Mouse (Mus musculus): ENCODE results near the gene Il18rap. TPM values are rescaled to one million over a fixed set of nuclear protein-coding genes. Genes with fewer than 3 reads are reported as not detected.

Il18rap gene
- total RNA-seq (2021), result under 1 TPM; 0.08 to 0.17 TPM
- long read RNA-seq, partial matches to known transcripts, result 2 of 3 reads
- long read RNA-seq, other reads (novel, unspliced or antisense), result 1 of 3 reads

DNA sequence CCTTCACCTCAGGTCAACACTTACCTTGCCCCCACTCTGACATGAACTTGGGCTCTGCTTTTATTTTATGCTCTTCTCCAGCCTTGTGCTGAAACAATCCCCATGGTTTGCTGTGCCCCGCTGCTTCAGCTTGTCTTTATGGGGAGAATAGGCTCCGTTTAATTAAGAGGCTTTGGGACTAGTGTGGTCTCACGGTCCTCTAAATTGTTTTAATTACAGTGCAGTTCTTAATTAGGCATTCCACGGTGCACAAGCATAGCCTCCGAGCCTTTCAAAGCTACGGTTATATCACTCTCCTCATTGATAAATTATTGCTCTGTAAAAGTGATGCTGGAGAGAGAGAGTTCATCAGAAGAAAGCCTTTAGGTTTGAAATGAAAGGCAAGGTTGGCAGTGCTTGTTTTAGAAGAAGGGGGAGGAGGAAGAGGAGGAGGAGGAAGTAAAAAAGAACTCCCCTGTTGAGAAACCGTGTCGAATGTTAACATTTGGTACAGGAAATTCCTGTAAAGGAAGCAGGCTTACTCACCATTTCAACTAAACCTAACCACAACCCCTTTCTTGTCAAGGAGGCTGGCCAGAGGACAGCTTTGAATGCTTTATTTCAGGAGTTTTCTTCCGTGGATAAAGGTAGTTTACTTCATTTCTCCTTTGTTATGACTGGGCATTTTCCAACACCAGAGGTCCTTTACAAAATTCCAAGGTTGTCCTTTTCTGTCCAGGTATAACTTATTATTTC lies at the start of gene Il18rap:
Gene Il18rap (plus strand): TSS at position 512 of the 735 bp plus-strand sequence.
- no peak for DNase-seq (ENCODE audit: low spot score in 2 of 2)

DNA sequence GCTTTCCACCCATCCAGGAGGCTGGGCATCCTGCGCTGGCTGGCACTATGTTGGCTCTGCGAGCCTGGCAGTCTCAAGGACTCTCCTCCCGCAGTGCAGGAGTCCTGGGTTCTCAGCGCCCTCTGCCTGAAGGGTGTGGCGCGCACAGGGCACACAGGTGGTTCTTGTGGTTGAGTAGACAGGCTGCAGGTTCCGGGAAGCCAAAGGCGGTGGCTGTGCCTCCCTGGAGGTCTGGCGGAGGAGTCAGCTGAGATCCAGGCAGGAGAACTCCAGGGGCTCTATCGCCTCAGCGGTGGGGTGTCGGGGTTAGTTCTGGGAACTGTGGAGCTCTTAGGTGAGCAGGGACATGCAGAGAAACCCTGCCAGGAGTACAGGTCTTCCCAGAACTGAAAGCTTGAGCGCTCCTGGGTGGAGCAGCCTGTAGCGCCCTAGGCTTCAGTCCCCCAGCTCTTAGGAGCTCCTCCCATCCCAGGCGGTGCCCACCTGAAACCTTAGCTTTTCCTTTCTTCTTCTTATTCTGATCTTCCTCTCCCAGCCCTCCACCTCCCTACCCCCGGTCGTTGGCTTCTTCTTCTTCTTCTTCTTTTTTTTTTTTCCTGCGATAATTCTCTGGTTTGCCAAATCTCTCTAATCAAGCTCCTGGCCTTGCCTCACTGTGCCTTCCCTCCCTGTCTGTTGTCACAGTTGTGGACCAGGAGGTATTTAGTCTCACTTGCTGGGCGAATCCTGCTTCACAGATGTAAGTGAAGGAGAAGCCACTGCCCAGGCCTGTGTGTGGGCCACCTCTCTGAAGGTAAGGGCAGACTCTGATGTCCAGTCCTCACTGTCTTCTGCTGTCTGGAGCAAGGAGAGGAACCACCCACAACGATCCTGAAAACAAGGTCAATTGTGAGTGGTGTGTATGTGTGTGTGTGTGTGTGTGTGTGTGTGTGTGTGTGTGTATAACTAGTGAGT lies 49.4 kb upstream of the Il18rap start, which contains the start of gene Il18r1:
Gene Il18r1 (plus strand): TSS at position 76 of the 954 bp plus-strand sequence.
- no peak for DNase-seq (ENCODE audit: low spot score in 2 of 2)

DNA sequence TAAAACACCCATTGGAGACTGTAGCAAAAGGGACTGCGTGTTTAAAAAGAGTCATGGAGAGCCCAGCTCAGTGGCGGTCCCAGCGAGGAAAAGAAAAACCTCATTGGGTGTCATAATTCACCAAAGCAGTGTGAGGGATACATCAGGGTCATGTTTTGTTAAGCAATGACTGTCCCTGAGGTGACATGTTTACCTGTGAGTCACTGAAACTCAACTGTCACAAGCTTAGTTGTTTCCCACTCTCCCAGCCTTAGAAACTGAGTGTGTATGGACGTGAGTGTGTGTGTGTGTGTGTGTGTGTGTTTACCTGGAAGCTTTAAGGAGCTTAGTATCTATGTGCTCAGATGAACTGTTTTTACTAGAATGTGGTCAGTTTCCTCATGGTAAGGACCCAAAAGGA lies 47.9 kb upstream of the Il18rap start:
- DNase-seq (ENCODE audit: low spot score in 2 of 2), result no peak

DNA sequence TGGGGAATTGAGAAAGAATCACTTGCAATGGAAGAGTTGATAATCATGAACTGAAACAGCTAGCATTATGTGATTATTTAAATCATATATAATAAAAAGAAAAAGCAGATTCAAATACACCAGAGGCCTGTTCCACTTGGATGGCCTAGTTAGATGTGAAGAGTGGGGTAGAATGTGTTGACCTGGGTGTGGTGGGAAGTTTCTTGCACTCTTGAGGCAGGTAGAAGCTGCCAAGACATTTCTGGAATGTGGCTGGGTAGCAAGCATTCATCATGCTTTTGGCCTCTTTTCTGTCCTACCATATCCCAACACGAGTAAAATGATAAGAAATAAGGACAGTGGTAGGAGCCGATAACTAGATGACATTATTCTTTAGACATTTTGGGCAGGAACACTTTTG lies 46.4 kb upstream of the Il18rap start:
- DNase-seq (ENCODE audit: low spot score in 2 of 2), result no peak

DNA sequence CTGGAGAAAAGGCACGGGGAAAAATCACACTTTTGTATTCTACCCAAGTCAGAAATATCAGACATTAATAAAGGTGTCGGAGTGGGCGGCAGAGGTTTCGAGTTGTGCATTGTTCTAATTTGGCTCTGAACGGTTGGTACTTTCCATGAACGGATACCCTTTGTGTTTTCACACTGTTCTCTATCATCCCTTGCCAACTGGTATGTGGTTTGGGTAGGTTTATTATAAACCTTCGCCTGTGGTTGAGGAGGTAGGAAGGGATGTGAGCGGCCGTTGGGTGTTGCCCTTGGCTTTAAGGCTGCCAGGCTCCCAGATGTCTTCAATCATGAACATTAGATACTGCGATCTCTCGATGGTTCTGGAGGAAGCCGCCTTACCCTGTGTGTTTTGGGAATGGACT lies 45.3 kb upstream of the Il18rap start:
- no peak for DNase-seq (ENCODE audit: low spot score in 2 of 2)

DNA sequence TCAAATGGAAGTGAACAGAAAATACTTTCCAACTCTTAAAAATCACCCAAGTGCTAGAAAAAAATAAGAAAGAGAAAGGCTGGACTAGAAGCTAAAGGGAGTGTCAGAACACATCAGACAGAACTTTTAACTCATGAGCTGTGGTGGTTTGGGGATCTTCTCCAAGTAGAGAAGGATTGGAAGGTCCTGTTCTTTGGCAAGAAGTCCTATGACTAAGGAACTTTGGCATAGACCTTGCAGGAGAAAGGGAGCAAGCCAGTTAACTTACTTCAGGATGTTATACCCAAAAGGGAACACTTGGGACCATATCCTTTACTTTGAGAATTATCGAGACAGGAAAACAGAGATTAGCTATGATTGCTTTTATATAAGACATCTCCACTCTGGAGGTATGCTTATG lies 42.8 kb upstream of the Il18rap start:
- no peak for DNase-seq (ENCODE audit: low spot score in 2 of 2)

DNA sequence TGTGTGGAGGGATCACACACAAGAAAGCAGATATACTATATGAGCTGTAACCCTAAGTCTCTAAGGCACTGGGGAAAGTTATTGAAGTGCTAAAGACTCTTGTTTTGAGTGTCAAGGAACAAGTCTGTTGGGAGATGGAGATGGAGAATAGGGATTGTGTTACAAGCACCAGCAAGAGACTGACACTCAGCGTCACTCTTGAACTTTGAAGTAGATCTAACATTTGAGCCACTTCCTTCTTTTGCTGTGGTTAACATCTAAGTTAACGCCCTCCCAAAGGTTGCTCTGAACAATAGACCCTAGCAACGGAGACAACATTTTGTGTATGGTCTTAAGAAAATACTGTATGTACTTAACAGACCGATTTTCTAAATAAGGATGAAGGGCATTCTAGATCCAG lies 41.5 kb upstream of the Il18rap start:
- no peak for DNase-seq (ENCODE audit: low spot score in 2 of 2)

DNA sequence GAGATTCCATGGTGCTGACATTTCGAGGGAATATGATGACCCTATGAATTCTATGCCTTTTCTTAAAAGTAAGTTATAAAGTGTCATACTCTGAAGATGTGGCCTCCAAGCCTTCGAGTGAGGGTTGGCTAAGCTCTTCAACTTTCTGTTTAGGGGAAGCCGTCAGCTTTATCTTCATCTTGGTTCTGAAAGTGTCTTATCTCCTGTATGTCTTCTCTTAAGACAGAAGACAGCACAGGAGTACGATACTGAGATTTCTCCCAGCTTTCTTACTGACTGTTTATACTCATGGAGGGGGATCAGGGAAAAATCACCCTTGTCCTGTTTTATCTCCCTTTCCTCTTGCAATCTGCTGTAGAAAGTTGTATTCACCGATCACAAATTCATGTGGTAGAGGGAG lies 40.8 kb upstream of the Il18rap start:
- no peak for DNase-seq (ENCODE audit: low spot score in 2 of 2)

DNA sequence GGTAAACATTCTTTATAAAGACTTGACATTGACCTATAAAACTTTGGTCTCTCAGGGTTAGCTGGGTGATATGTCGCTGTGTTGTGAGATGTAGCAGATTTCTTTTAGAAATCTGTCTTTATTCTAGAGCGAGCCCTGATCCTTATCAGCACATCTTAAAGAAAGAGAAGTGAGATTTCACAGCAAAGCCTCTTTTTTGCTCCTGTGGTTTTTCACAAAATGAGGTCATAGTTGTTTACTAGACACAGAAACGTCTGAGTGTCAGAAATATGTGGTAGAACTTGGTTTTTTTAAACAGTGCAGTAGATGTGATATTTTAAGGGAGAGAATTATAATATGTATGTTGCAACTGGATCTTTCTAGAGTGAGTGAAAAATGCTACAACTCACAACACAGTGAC lies 39.5 kb upstream of the Il18rap start:
- no peak for DNase-seq (ENCODE audit: low spot score in 2 of 2)

DNA sequence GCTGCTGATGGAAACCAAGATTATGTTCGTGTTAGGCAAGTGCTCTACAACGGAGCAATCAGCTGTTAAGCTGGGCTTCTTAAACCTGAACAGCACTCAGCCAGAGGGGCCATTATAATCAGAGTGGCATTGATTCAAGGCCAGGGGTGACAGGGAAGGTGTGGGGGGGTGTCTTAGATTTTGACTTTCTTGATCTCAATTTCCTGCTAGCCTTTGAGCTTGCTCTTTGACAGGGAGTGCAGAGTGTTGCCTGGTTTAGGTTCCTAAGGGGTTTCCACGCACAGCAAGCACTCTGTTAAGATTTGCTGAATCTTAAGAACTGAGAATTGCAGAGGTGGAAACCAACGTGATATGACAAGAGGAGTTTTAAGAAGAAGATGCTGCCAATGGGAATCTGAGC lies 38.4 kb upstream of the Il18rap start:
- no peak for DNase-seq (ENCODE audit: low spot score in 2 of 2)

DNA sequence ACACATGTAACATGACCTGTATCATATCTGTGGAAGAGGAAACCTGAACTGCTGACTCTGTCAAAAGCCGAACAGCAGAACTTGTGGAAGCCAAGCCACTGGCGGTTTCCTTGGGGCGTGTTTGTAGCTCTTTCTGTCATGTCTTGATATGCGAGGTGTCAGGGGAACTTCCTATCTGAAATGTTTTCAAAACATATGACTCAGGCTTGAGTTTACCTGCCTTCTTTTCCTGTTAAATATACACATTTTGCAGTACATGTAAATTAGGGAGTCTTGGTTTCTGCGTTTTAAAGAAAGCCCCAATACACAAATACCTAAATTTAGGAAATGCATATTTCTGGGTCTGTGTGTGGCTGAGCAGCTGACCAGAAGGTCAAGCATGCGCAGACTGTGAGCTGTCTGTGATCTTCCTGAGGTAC lies 35.6 kb upstream of the Il18rap start:
- no peak for DNase-seq (ENCODE audit: low spot score in 2 of 2)

DNA sequence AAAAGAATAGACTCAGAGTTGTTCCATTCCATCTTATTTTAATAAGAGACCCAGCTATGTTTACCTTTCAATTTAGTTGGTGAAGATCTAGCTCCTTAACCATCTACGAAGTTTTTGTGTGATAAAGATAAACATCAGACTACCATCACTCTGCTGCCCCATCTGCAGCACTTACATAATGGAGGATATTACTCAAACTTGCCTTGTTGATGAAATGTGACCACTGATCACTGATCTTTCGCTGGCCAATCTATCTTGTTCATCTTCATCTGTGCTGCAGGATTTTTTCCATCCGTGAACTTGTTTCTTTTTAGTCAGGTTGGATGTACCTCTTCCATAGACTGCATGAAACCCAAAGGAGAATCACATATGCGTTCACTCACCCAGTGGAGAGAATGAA lies 20.6 kb upstream of the Il18rap start:
- DNase-seq (ENCODE audit: low spot score in 2 of 2), result no peak

DNA sequence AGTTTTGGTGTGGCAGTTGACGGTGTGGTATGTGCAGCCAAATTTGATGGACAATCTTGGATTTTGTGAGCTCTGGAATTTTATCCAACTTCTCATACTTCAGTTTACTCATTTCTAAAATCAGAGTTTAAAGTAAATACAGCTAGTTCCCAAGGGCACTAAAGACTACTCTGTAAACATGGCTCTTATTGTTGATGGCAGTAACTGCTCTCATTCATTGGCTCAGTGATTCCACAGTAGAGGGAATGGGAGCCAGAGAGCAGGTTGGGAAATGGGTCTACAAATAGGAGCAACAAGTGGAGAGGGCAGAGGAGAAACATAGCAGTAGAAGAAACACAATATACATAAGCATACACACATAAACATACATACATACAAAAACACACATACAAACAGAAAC lies 15.5 kb upstream of the Il18rap start:
- no peak for DNase-seq (ENCODE audit: low spot score in 2 of 2)

DNA sequence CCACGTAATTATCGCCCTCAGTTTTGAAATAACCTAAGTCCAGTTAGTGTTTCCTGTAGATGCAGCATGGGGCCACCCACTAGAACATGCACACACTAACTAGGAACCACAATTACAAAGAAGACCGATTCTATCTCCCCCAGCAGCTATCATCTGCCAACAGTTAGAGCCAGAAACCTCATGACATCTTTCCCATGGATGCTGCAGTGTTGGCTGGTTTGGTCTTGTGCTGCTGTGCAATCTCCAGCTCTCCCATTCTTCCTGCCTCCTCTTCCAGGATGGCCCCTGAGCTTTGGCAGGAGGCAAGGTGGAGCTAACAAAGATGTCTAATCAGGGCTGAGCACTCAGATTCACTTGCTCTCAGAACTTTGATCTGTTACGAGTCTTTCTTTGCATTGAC lies 14.0 kb upstream of the Il18rap start:
- DNase-seq (ENCODE audit: low spot score in 2 of 2), result no peak

DNA sequence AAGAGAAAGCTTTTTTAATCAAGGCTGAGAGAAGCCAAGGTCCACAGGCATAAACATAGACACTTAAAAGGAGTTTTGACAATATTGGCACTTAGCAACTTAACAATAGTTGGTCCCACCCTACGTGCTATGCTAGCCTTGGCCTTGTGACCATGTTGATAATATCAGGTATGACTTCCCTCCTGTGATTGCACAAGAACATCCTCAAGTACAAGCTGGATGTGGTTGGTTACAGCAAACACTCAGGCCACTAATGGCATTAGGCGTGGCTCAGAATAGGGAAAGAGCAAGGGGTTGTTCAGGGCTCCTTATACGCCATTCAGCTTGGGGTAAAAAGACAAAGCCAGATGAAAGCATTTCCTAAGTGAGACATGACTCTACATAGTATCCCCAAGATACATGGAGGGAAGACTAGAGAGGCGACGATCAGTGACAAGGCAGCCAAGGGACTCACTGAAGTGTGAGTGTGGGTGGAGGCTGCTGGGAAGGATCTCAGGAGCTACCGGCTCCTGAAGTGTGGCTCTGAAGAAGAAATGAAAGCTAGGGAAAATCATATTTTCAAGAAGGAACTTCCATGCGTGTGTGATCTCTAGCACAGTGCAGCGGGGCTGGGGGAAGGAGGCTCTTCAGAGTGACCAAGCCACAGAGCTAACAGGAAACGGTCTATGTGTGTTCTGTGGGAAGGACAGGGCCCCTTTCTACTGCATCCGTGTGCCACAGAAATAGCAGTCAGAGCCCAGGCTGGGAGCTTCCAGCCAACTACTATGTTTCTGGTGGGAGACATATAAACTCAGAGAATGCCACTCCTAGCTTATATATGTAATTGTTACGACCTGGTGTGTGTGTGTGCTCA lies 13.4 kb upstream of the Il18rap start:
- DNase-seq (ENCODE audit: low spot score in 2 of 2), result no peak

DNA sequence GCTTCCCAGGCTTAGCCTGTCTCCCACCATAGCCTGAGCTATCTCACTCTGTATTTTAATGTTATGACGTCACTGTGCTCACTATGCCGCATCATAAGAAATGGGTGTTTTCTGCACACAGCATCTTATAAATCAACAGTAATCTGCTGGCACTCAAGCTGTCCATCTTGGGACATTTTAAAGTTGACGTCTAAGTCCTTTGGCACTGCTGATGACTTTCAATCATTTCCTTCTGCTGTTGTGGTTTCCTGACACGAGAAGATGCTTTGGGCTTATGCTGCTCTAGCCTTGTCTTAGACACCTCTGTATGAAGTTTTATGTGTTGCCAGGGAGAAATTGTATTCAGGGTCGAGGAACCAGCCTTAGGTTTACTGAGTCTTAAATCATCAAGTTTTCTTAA lies 10.6 kb upstream of the Il18rap start:
- no peak for DNase-seq (ENCODE audit: low spot score in 2 of 2)

DNA sequence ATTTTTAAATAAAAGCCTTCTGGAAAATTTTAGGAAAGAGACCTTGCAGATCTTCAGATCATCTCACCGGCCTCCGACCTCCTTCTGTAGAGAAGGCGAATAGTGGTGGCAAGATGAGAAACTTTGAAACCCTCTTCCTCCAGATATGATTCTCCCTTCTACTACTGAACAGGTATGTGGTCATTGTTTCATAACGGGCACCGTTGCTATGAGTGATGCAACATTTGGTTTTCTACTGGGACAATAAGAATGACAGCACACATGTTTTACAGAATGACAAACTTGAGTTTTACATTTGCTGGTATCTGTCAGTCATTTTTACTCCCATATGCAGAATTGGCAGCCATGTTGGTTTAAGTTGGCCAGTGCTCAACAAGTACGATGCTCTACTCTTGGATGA lies 1.2 kb downstream of the Il18rap start:
- no peak for DNase-seq (ENCODE audit: low spot score in 2 of 2)

DNA sequence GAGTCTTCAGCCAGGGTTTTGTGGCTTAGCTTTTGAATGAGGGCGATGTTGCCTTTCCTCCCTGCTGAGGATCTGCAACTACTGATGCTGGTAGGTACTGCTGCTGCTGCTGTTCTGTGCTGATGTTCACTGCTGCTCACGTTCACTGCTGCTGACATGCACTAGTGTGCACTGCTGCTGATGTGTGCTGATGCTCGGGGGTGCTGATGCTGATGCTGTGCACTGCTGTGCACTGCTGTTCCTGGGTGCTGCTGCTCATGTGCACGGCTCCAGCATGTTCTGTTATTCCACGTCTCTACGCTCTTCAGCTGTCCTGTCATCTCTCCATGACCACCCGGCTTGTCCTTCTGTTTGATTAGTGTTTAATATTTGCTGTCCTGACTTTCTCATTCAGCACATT lies 7.8 kb downstream of the Il18rap start:
- no peak for DNase-seq (ENCODE audit: low spot score in 2 of 2)

DNA sequence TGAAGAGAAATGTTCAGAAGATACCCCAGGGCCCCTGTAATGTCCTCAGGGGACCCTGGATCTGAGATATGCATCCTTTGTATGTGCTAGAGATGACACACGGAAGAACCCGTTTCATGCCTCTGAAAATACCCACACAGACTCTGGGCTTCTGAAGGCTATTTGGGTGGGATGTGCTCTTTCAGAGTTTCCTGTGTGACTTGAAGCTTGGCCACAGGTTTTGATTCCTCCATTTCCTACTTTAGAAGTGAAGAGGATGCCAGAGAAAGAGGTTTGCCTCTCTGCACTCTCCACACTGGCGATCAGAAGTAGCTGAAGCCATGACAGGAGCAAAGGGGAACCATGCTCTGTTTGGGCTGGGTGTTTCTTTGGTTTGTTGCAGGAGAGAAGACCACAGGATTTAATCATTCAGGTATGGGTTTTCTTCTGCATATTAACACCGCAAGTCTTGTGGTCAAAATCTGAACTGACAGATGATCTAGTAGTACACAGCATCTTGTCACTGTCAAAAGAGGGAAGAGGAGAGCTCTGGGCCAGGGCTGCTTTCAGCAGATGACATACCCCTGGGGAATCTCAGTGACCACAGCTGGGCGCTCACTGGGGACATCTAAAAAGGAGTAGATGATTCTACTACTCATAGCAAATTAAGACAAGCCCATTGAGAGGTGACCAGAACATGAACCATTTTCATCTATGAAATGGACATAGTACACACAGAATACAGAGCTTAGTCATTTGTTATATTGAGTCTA lies 9.0 kb downstream of the Il18rap start:
- no peak for DNase-seq (ENCODE audit: low spot score in 2 of 2)

DNA sequence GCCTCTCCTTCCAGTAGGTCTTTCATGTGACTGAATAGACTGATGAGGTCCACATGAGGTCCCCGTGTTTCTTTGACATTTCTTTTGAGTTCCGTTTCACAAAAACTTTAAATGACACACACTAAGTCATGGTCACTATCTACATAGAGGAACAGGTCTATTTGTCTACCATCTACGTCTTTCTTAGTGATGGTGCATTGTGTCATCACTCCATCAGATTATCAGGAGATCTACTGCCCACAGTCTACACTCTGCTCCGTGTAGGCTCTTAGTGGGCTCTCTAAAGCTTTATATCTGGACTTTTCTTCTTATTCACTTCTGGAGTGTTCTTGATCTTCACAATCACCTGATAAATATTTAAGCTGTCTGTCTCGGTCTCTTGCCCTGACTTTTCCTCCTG lies 14.1 kb downstream of the Il18rap start:
- no peak for DNase-seq (ENCODE audit: low spot score in 2 of 2)

DNA sequence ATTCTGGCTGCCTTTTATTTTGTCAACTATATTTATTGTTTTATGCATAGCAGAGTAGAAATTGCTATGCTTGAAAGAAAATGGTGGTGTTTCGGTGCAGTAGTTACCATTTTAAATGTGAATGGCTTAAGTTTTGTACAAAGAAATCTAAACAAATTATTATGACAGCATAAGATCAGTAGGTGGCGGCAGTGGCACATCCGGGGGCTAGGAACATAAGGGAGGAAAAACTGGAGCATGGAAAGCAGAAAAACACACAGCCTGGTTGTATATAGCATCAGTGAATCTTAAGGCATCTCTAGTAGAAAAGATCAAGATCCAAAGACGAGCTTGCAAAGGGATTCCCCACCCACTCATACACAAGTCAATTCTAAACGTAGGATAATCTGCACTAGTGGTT lies 22.4 kb downstream of the Il18rap start:
- peak in 1 of 2 experiments; percentile 21 for DNase-seq (ENCODE audit: low spot score in 2 of 2)
